Mouse (Mus musculus) midbrain, embryonic 14.5 days (tissue): ENCODE results near the gene Jup. TPM values are rescaled to one million over a fixed set of nuclear protein-coding genes. Genes with fewer than 3 reads are reported as not detected.

ENCODE experiments used
- microRNA-seq: library from miRNA; unstranded; fragments of <30 nt; microRNA quantifications from one replicate; pipeline ENCODE4, GENCODE M21; 2016
- polyA plus RNA-seq: library from polyadenylated mRNA; unstranded; fragments of >200 nt; fragmentation: Nextera tagmentation; extraction: Ambion mirVana; gene quantifications from 2 replicates; pipeline ENCODE4 v1.2.1, GENCODE M21; 2014

Gene Jup
- polyA plus RNA-seq, 1 experiment from 2014 or later: 70.0 TPM

Small RNA genes within 50 kb of the gene (microRNA-seq; reads per million reads assigned to microRNA genes)
- gene Gm27374: not detected

Other genes with a start within 250 kb of the Jup start
- 0.72 and 1.4 TPM in 2 replicates for gene Krt19, start 249.1 kb downstream of the Jup start, polyA plus RNA-seq
- gene Krt9, start 204.5 kb downstream of the Jup start, polyA plus RNA-seq: not detected in 2 replicates
- gene Krt14, start 190.2 kb downstream of the Jup start, polyA plus RNA-seq: not detected in 2 replicates
- gene Krt16, start 148.9 kb downstream of the Jup start, polyA plus RNA-seq: not detected in 2 replicates
- gene Krt17, start 136.7 kb downstream of the Jup start, polyA plus RNA-seq: not detected in 2 replicates
- not detected in 2 replicates for gene Krt42, start 127.9 kb downstream of the Jup start, polyA plus RNA-seq
- 1,318 and 1,476 TPM in 2 replicates for gene Eif1, start 77.9 kb downstream of the Jup start, polyA plus RNA-seq
- 0.93 and 1.3 TPM in 2 replicates for gene Gast, start 63.4 kb downstream of the Jup start, polyA plus RNA-seq
- gene Hap1, start 41.6 kb downstream of the Jup start, polyA plus RNA-seq: 108 and 170 TPM in 2 replicates
- 13.9 and 16.4 TPM in 2 replicates for gene P3h4, start 17.1 kb upstream of the Jup start, polyA plus RNA-seq
- gene Fkbp10, start 17.9 kb upstream of the Jup start, polyA plus RNA-seq: 9.0 and 20.1 TPM in 2 replicates
- 84.9 and 100 TPM in 2 replicates for gene Nt5c3b, start 44.0 kb upstream of the Jup start, polyA plus RNA-seq
- 0.55 and 0.82 TPM in 2 replicates for gene Klhl10, start 44.2 kb upstream of the Jup start, polyA plus RNA-seq
- gene Klhl11, start 75.0 kb upstream of the Jup start, polyA plus RNA-seq: 17.6 and 18.8 TPM in 2 replicates
- gene Acly, start 130.2 kb upstream of the Jup start, polyA plus RNA-seq: 161 and 219 TPM in 2 replicates
- 1.9 and 2.5 TPM in 2 replicates for gene Ttc25, start 147.8 kb upstream of the Jup start, polyA plus RNA-seq
- 24.8 and 28.7 TPM in 2 replicates for gene Cnp, start 177.1 kb upstream of the Jup start, polyA plus RNA-seq
- 125 and 129 TPM in 2 replicates for gene Nkiras2, start 221.5 kb upstream of the Jup start, polyA plus RNA-seq
- 93.7 and 108 TPM in 2 replicates for gene Dnajc7, start 222.4 kb upstream of the Jup start, polyA plus RNA-seq